Mouse (Mus musculus): ENCODE results near the gene Tmprss11b. TPM values are rescaled to one million over a fixed set of nuclear protein-coding genes. Genes with fewer than 3 reads are reported as not detected.
"Not testable (repeated sequence)": the region's sequence is repeated elsewhere in the genome, so short reads cannot be mapped to it uniquely, and the experiment has no call there.

Tmprss11b gene
- total RNA-seq (2021) = not detected

GRCm38 (mm10) chr5:86676262-86676661 is at the start of gene Tmprss11b:
Gene Tmprss11b (minus strand): TSS chr5:86676362.
- no peak for DNase-seq

GRCm38 (mm10) chr5:86725021-86725420 is 48.9 kb upstream of the Tmprss11b start:
- DNase-seq = no peak

- DNase-seq = peak in 1 of 2 experiments; percentile 4
These were observed 46.8 kb upstream of the Tmprss11b start for GRCm38 (mm10) chr5:86722820-86723460.

GRCm38 (mm10) chr5:86714967-86715366 is 38.8 kb upstream of the Tmprss11b start:
- no peak for DNase-seq

- DNase-seq = no peak
These were observed 28.8 kb upstream of the Tmprss11b start for GRCm38 (mm10) chr5:86704923-86705322.

GRCm38 (mm10) chr5:86684667-86685066 is 8.5 kb upstream of the Tmprss11b start:
- DNase-seq = peak; percentile 50 to 61

- not testable (repeated sequence) for DNase-seq
These were observed 27.0 kb downstream of the Tmprss11b start for GRCm38 (mm10) chr5:86649185-86649584.

GRCm38 (mm10) chr5:86640795-86641194 is 35.4 kb downstream of the Tmprss11b start:
- DNase-seq = no peak

GRCm38 (mm10) chr5:86632324-86632723 is 43.8 kb downstream of the Tmprss11b start, which contains the start of gene Tmprss11f:
Gene Tmprss11f (minus strand): TSS chr5:86632424.
- no peak for DNase-seq

GRCm38 (mm10) chr5:86630700-86631099 is 45.5 kb downstream of the Tmprss11b start:
- no peak for DNase-seq

- no peak for DNase-seq
These were observed 54.4 kb downstream of the Tmprss11b start for GRCm38 (mm10) chr5:86621778-86622177.

Other genes starting within 250 kb of the Tmprss11b start
- gene Tmprss11a, start 207.4 kb downstream of the Tmprss11b start, total RNA-seq (2021) = under 1 TPM in 1 of 2 experiments, not detected in 1; 0.13 TPM
- not detected for gene Tmprss11g, start 157.8 kb downstream of the Tmprss11b start, total RNA-seq (2021)
- gene Tmprss11f, start 43.9 kb downstream of the Tmprss11b start, total RNA-seq (2021) = not detected
- not detected for gene Tmprss11e, start 69.5 kb upstream of the Tmprss11b start, total RNA-seq (2021)
- 10 to 100 TPM; 67.3 to 68.1 TPM for gene Ythdc1, start 127.9 kb upstream of the Tmprss11b start, total RNA-seq (2021)
- not detected for gene Ugt2b34, start 230.6 kb upstream of the Tmprss11b start, total RNA-seq (2021)